ENCODE assay signal across 12 mouse cellular contexts in genomic region chr19:5827456-5828154, GRCm38 (mm10). TPM values are rescaled to one million over a fixed set of nuclear protein-coding genes. Genes with fewer than 3 reads are reported as not detected.
DNase-seq lines count a peak whose midpoint lies in the region; ATAC-seq and TF ChIP-seq lines count a peak whose summit lies in the region.
"Had no signal": no experiment of that assay in that cellular context is flagged by ENCODE, and none has a peak within 500 bp of the region (broad histone marks: within the 10 kb centered on the region; RNA-seq: fewer than 3 reads in every experiment).

No protein-coding gene starts in this region.

- peaks cover 21% of the 10 kb centered on the region for H3K79me2 ChIP-seq in myocyte (ENCODE audit: control insufficient read depth, insufficient read depth)

- H3K4me3 ChIP-seq in heart, postnatal 0 days (ENCODE audit: low read depth, low read length) = no peak overlapping the region
- no peak overlapping the region for H3K4me3 ChIP-seq in limb, embryonic 12.5 days (replicated peaks)
- H3K4me3 ChIP-seq in myocyte = no peak overlapping the region
- H3K4me3 ChIP-seq: erythroblast, embryonic 14.5 days; neural tube, embryonic 15.5 days had no signal

- peak; percentile 72 for ATAC-seq in heart, postnatal 0 days (ENCODE audit: insufficient read depth, low read depth)
- ATAC-seq in limb, embryonic 12.5 days (ENCODE audit: insufficient number of reproducible peaks, insufficient read depth, low FRiP score, low TSS enrichment, low read depth) = no peak
- ATAC-seq in megakaryocyte, adult 5-6 weeks (ENCODE audit: poor library complexity, severe bottlenecking) = no peak

- peak overlapping the region; percentile 22 for H3K4me2 ChIP-seq in heart, postnatal 0 days (ENCODE audit: low read depth, low read length)
- no peak overlapping the region for H3K4me2 ChIP-seq in limb, embryonic 12.5 days
- H3K4me2 ChIP-seq in myocyte (ENCODE audit: low read depth) = peak overlapping the region; percentile 7
- H3K4me2 ChIP-seq: neural tube, embryonic 15.5 days had no signal

- no peak overlapping the region for H3ac ChIP-seq in myocyte (ENCODE audit: control insufficient read depth, insufficient read length)

- H3K9ac ChIP-seq in heart, postnatal 0 days (replicated peaks; ENCODE audit: low read depth, low read length) = peak overlapping the region; percentile 39; the same call in 1 of the 2 replicates
- 0 out of 2 replicates have a peak overlapping the region, but pooled peaks have one; percentile 8 for H3K9ac ChIP-seq in limb, embryonic 12.5 days (replicated peaks)
- H3K9ac ChIP-seq: neural tube, embryonic 15.5 days had no signal

- H3K36me3 ChIP-seq in heart, postnatal 0 days (replicated peaks; ENCODE audit: control insufficient read depth, insufficient read depth, low read length) = peaks cover 26% of the 10 kb centered on the region
- no peaks in the 10 kb centered on the region for H3K36me3 ChIP-seq in limb, embryonic 12.5 days
- H3K36me3 ChIP-seq in myocyte (ENCODE audit: control insufficient read depth, insufficient read depth) = peaks cover 40% of the 10 kb centered on the region
- H3K36me3 ChIP-seq: neural tube, embryonic 15.5 days had no signal

- H3K4me1 ChIP-seq in heart, postnatal 0 days (ENCODE audit: control insufficient read depth, insufficient read depth) = peaks cover 47% of the 10 kb centered on the region
- H3K4me1 ChIP-seq in limb, embryonic 12.5 days (replicated peaks) = peaks cover 20% of the 10 kb centered on the region

- 37% methylated on average over 9 of the region's 9 CpGs for WGBS in heart, postnatal 0 days
- WGBS in limb, embryonic 12.5 days = 77% methylated on average over 9 of the region's 9 CpGs

- peak; percentile 49 for DNase-seq in kidney, adult 18-20 months
- DNase-seq in kidney, adult 8-10 months = no peak
- peak; percentile 89 for DNase-seq in heart, postnatal 0 days (ENCODE audit: low spot score)
- no peak for DNase-seq in left cerebral cortex, adult 8-10 months (ENCODE audit: low spot score in 2 of 2)
- DNase-seq in urinary bladder, postnatal 4 days (ENCODE audit: low spot score in 2 of 2) = no peak
- DNase-seq: cerebellum, postnatal 25 days; thymus, postnatal 36 days had no signal

- TF ChIP-seq CTCF in heart, postnatal 0 days (IDR thresholded peaks at IDR 0.05; ENCODE audit: low read depth) = no peak

- H3K27ac ChIP-seq in heart, postnatal 0 days (ENCODE audit: low read depth) = peak overlapping the region; percentile 90
- H3K27ac ChIP-seq in limb, embryonic 12.5 days = 0 out of 2 replicates have a peak overlapping the region, but pooled peaks have one; percentile 23
- H3K27ac ChIP-seq: neural tube, embryonic 15.5 days had no signal

- no peaks in the 10 kb centered on the region for H3K9me3 ChIP-seq in heart, postnatal 0 days (replicated peaks; ENCODE audit: control insufficient read depth, low read length)
- H3K9me3 ChIP-seq in limb, embryonic 12.5 days = no peaks in the 10 kb centered on the region
- H3K9me3 ChIP-seq: neural tube, embryonic 15.5 days had no signal

- TF ChIP-seq EP300 in heart, postnatal 0 days (IDR thresholded peaks at IDR 0.05; ENCODE audit: low read depth) = peak; percentile 45; the same call in 1 of the 2 replicates

- no peaks in the 10 kb centered on the region for H3K27me3 ChIP-seq in heart, postnatal 0 days (ENCODE audit: control insufficient read depth, insufficient read depth, low read length)
- no peaks in the 10 kb centered on the region for H3K27me3 ChIP-seq in limb, embryonic 12.5 days
- H3K27me3 ChIP-seq in myocyte (ENCODE audit: control insufficient read depth, insufficient read depth, insufficient read length) = no peaks in the 10 kb centered on the region
- H3K27me3 ChIP-seq: neural tube, embryonic 15.5 days had no signal

- TF ChIP-seq POLR2A in myocyte (IDR thresholded peaks at IDR 0.05; ENCODE audit: insufficient read length, low read depth) = no peak

TF ChIP-seq in myocyte, 11 proteins besides CTCF, POLR2A, EP300 and RAD21:
- no peak for TF ChIP-seq MYOG (IDR thresholded peaks at IDR 0.05; ENCODE audit: control insufficient read depth in 1 of 3, insufficient read depth in 1 of 3, insufficient read length in 2 of 3, low read depth in 2 of 3)
- peak; percentile 75 for TF ChIP-seq POLR2AphosphoS2 (IDR thresholded peaks at IDR 0.05; ENCODE audit: insufficient read length, low read depth)

RNA-seq across cellular contexts. Expression of gene Frmd8, which starts 47.5 kb away (rescaled TPM):
- 29.1 and 53.8 TPM in 2 replicates for total RNA-seq in heart, postnatal 0 days (2014; rRNA removed; ENCODE audit: low replicate concordance)
- 12.8 and 14.9 TPM in 2 replicates for polyA plus RNA-seq in heart, postnatal 0 days (2015; fragmentation: Nextera tagmentation; extraction: Ambion mirVana)
- 37.2 and 41.4 TPM in 2 replicates for polyA plus RNA-seq in limb, embryonic 12.5 days (2016; fragmentation: Nextera tagmentation; extraction: Ambion mirVana)
- 22.3 TPM for polyA plus RNA-seq in myocyte (2012; fragmentation: generic; extraction: Trizol)
- total RNA-seq in left cerebral cortex, adult 8-10 months (2022) = 10 to 100 TPM; 12.1 to 19.9 (median 13.7) TPM
- total RNA-seq in megakaryocyte, adult 5-6 weeks (2015) = 21.4 and 21.9 TPM in 2 replicates
- 19.3 and 23.3 TPM in 2 replicates for total RNA-seq in megakaryocyte, adult 5-6 weeks (2017)

RNA-seq across cellular contexts. Expression of gene Slc25a45, which starts 50.0 kb away (rescaled TPM):
- 3.1 and 4.8 TPM in 2 replicates for total RNA-seq in heart, postnatal 0 days (2014; rRNA removed; ENCODE audit: low replicate concordance)
- polyA plus RNA-seq in heart, postnatal 0 days (2015; fragmentation: Nextera tagmentation; extraction: Ambion mirVana) = 2.8 and 2.9 TPM in 2 replicates
- polyA plus RNA-seq in limb, embryonic 12.5 days (2016; fragmentation: Nextera tagmentation; extraction: Ambion mirVana) = 1.2 and 2.1 TPM in 2 replicates
- polyA plus RNA-seq in myocyte (2012; fragmentation: generic; extraction: Trizol) = 5.2 TPM
- 1 to 10 TPM; 3.2 to 5.1 (median 4.1) TPM for total RNA-seq in left cerebral cortex, adult 8-10 months (2022)
- total RNA-seq in megakaryocyte, adult 5-6 weeks (2015) = 55.6 and 67.9 TPM in 2 replicates
- 69.1 and 73.5 TPM in 2 replicates for total RNA-seq in megakaryocyte, adult 5-6 weeks (2017)
- polyA plus RNA-seq: erythroblast, embryonic 14.5 days had no signal

RNA-seq across cellular contexts. Expression of gene Scyl1, which starts 56.4 kb away (rescaled TPM):
- 78.0 and 82.4 TPM in 2 replicates for total RNA-seq in heart, postnatal 0 days (2014; rRNA removed; ENCODE audit: low replicate concordance)
- 46.1 and 47.1 TPM in 2 replicates for polyA plus RNA-seq in heart, postnatal 0 days (2015; fragmentation: Nextera tagmentation; extraction: Ambion mirVana)
- 74.9 and 78.0 TPM in 2 replicates for polyA plus RNA-seq in limb, embryonic 12.5 days (2016; fragmentation: Nextera tagmentation; extraction: Ambion mirVana)
- polyA plus RNA-seq in myocyte (2012; fragmentation: generic; extraction: Trizol) = 73.5 TPM
- 100 to 1,000 TPM in 1 of 4 experiments, 10 to 100 TPM in 3; 88.9 to 100 (median 94.9) TPM for total RNA-seq in left cerebral cortex, adult 8-10 months (2022)
- total RNA-seq in megakaryocyte, adult 5-6 weeks (2015) = 20.2 and 21.8 TPM in 2 replicates
- 30.9 and 41.5 TPM in 2 replicates for total RNA-seq in megakaryocyte, adult 5-6 weeks (2017)

Comparison
In these comparisons a context has a peak if more than half of its experiments do, and no peak if none do; other contexts are left out.
1. DNase-seq: peak in kidney, adult 18-20 months (single experiment) and heart, postnatal 0 days (single experiment); none in kidney, adult 8-10 months (0 of 2), left cerebral cortex, adult 8-10 months (0 of 2) and urinary bladder, postnatal 4 days (0 of 2).